Mouse (Mus musculus) intestine, embryonic 15.5 days (tissue): ENCODE results near the gene Chn2. TPM values are rescaled to one million over a fixed set of nuclear protein-coding genes. Genes with fewer than 3 reads are reported as not detected.

Experiments
- ATAC-seq: fragments of 200-750 bp; cut with Nextera tagmentation; 2 replicates; pipeline ENCODE4 v1.8.0; 2017; ENCODE audit warnings: moderate TSS enrichment, moderate library complexity
- H3K27ac ChIP-seq: fragments of 300-500 bp; sonication (generic); 2 replicates; pipeline ENCODE4 v1.5.1; 2015; ENCODE audit warnings: mild to moderate bottlenecking, inconsistent platforms
- H3K27me3 ChIP-seq: fragments of 300-500 bp; sonication (generic); replicated peaks from 2 replicates; pipeline ENCODE4 v1.6.1; 2015; ENCODE audit warnings: inconsistent platforms
- H3K36me3 ChIP-seq: fragments of 300-500 bp; sonication (generic); 2 replicates; pipeline ENCODE4 v1.6.1; 2015; ENCODE audit warnings: inconsistent platforms
- H3K4me1 ChIP-seq: fragments of 300-500 bp; sonication (generic); replicated peaks from 2 replicates; pipeline ENCODE4 v1.6.1; 2015; ENCODE audit warnings: inconsistent platforms
- H3K4me2 ChIP-seq: fragments of 300-500 bp; sonication (generic); replicated peaks from 2 replicates; pipeline ENCODE4 v1.6.1; 2015; ENCODE audit warnings: mild to moderate bottlenecking, inconsistent platforms
- H3K4me3 ChIP-seq: fragments of 300-500 bp; sonication (generic); replicated peaks from 2 replicates; pipeline ENCODE4 v1.5.1; 2015; ENCODE audit warnings: inconsistent platforms
- H3K9ac ChIP-seq: fragments of 300-500 bp; sonication (generic); 2 replicates; pipeline ENCODE4 v1.6.1; 2015; ENCODE audit warnings: inconsistent platforms
- H3K9me3 ChIP-seq: fragments of 300-500 bp; sonication (generic); 2 replicates; pipeline ENCODE4 v1.6.1; 2016; ENCODE audit warnings: inconsistent platforms
- WGBS: fragments of 180-500 bp; shearing (Covaris S2); methylation state at CpG from one replicate; pipeline ENCODE4 v1.1.7; 2015; 5-methylcytosine and 5-hydroxymethylcytosine counted together
- polyA plus RNA-seq: library from polyadenylated mRNA; unstranded; fragments of >200 nt; fragmentation: Nextera tagmentation; extraction: Ambion mirVana; gene quantifications from 2 replicates; pipeline ENCODE4 v1.2.1, GENCODE M21; 2015

Gene Chn2
- polyA plus RNA-seq, 1 experiment from 2014 or later, result 20.8 TPM

GRCm38 (mm10) chr6:54248354-54249252 lies 209.2 kb downstream of the Chn2 start:
- WGBS, result 61% methylated on average over 8 of the region's 8 CpGs
- no peak for ATAC-seq
- Histone ChIP-seq H3K9me3 (no peaks in the 10 kb centered on the region), H3K27ac (no peak overlapping the region), H3K4me1 (0 out of 2 replicates have a peak, but pooled peaks cover 3% of the 10 kb centered on the region), H3K27me3 (no peaks in the 10 kb centered on the region), H3K4me3 (no peak overlapping the region), H3K4me2 (no peak overlapping the region), H3K36me3 (no peaks in the 10 kb centered on the region), H3K9ac (no peak overlapping the region)

DNA sequence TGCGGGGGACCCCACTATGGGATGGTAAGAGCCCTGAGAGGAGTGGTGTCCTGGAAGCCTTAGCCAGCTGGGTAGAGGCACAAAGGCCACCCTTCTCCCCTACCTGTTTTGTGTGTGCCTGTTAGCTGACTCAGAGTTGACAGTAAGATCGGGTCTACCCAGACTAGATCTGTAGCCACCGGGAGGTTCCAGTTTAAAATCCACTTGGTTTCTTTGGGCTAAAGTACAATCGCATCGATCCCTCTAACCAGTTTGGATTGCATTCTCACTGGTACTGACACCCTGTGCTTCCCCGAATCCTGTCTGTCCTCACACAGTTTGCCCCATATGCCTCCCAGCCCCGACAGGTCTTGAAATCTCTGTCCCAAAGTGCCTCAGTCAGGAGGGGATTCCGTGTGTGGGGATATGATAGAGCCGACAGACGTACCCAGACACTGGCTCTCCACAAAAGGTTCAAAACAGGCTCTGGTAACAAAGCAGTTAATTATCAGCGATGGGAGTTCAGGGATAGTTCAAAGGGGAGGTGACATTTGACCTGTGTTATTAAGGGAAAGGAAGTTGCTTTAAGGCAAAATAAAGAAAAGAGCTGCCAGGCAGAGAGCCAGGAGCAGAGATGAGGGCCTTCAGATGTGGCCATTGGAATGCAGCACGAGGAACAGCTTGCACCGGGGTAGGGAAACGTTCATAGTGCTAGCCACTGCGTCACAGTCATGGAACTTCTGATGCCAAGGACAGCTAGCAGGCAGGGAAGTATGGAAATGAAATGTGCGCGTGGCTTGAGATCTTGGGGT lies 212.2 kb downstream of the Chn2 start:
- no peak overlapping the region for H3K4me3 ChIP-seq
- no peaks in the 10 kb centered on the region for H3K36me3 ChIP-seq
- H3K4me2 ChIP-seq, result no peak overlapping the region
- H3K27ac ChIP-seq, result no peak overlapping the region
- ATAC-seq, result no peak
- no peaks in the 10 kb centered on the region for H3K9me3 ChIP-seq
- no peak overlapping the region for H3K9ac ChIP-seq
- peaks cover 8% of the 10 kb centered on the region; the same call in 1 of the 2 replicates for H3K4me1 ChIP-seq
- H3K27me3 ChIP-seq, result no peaks in the 10 kb centered on the region
- WGBS, result 61% methylated on average over 17 of the region's 17 CpGs

DNA sequence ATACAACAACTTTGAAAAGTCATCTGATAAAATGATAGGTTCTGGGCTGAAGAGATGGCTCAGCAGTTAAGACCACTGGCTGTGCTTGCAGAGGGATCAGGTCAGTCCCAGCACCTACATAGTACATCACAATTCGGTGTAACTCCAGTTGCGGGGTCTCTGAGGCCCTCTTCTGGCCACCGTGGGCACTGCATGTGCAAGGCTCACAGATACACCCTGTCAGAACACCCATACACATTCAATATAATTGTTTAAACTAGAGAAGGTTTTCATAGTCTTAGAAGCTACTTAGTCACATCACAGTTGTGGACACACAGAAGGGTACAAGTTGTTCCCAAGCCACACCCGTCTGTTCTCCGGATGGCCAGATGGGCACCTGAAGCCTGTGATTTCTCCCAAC lies 213.9 kb downstream of the Chn2 start:
- no peak overlapping the region for H3K4me2 ChIP-seq
- no peak overlapping the region for H3K4me3 ChIP-seq
- H3K27ac ChIP-seq, result no peak overlapping the region
- no peak overlapping the region for H3K9ac ChIP-seq
- 68% methylated on average over 5 of the region's 5 CpGs for WGBS
- no peaks in the 10 kb centered on the region for H3K9me3 ChIP-seq
- no peaks in the 10 kb centered on the region for H3K27me3 ChIP-seq
- 0 out of 2 replicates have a peak, but pooled peaks have one; percentile 24 for ATAC-seq
- H3K36me3 ChIP-seq, result no peaks in the 10 kb centered on the region
- H3K4me1 ChIP-seq, result peaks cover 8% of the 10 kb centered on the region; the same call in 1 of the 2 replicates

- Histone ChIP-seq H3K4me3 (no peak overlapping the region), H3K4me2 (no peak overlapping the region), H3K27ac (no peak overlapping the region), H3K9me3 (no peaks in the 10 kb centered on the region), H3K9ac (no peak overlapping the region), H3K36me3 (no peaks in the 10 kb centered on the region), H3K27me3 (no peaks in the 10 kb centered on the region), H3K4me1 (peaks cover 8% of the 10 kb centered on the region; the same call in 1 of the 2 replicates)
- ATAC-seq, result no peak
- 71% methylated on average over 7 of the region's 7 CpGs for WGBS
Observed at GRCm38 (mm10) chr6:54253881-54254280, 214.5 kb downstream of the Chn2 start.

DNA sequence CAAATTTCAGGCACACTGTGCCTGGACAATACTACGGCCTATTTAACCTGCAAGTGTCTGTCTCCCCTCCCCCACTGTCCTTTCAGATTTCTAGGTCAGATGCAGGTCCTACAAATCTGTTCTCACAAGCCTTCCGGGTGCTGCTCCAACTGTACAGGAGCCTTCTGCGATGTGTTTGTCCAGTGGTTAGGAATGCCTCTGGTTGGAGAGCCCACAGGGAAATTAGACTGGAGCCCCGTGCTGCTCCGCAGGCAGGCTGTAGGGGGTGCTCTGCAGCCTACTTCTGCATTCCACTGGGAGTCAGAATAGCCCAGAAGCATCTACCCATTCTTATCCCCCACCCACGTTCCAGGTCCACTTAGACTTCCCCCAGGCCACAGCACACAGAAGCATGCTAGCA lies 215.4 kb downstream of the Chn2 start:
- no peaks in the 10 kb centered on the region for H3K27me3 ChIP-seq
- no peaks in the 10 kb centered on the region for H3K9me3 ChIP-seq
- H3K27ac ChIP-seq, result no peak overlapping the region
- H3K4me3 ChIP-seq, result no peak overlapping the region
- no peaks in the 10 kb centered on the region for H3K36me3 ChIP-seq
- 65% methylated on average over 6 of the region's 6 CpGs for WGBS
- ATAC-seq, result 0 out of 2 replicates have a peak, but pooled peaks have one; percentile 39
- no peak overlapping the region for H3K4me2 ChIP-seq
- no peak overlapping the region for H3K9ac ChIP-seq
- peaks cover 8% of the 10 kb centered on the region; the same call in 1 of the 2 replicates for H3K4me1 ChIP-seq

GRCm38 (mm10) chr6:54255321-54255720 lies 216.0 kb downstream of the Chn2 start:
- H3K4me1 ChIP-seq, result peaks cover 8% of the 10 kb centered on the region; the same call in 1 of the 2 replicates
- H3K36me3 ChIP-seq, result no peaks in the 10 kb centered on the region
- no peak for ATAC-seq
- no peaks in the 10 kb centered on the region for H3K9me3 ChIP-seq
- no peak overlapping the region for H3K27ac ChIP-seq
- H3K27me3 ChIP-seq, result no peaks in the 10 kb centered on the region
- no peak overlapping the region for H3K4me3 ChIP-seq
- WGBS, result 72% methylated on average over 11 of the region's 11 CpGs
- no peak overlapping the region for H3K9ac ChIP-seq
- no peak overlapping the region for H3K4me2 ChIP-seq

DNA sequence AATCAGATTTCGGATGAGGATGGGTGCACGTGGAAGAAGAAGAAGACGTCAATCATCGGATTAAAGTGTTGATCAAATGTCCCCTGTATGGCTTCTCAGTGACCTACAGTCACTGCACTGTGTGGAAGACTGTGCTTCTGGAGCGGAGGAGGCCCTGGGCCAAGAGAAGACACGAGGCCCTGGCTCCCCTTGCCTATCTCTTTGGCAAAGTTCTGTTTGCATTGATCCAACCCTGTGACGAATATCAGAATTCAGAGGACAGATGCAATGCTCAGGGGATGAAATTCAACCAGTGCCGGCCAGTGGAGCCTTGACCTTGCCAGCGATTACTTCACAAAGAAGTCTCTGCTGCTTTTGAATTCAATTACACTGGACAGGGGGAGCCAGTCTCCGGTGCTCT lies 217.0 kb downstream of the Chn2 start:
- ATAC-seq, result no peak
- WGBS, result 78% methylated on average over 10 of the region's 10 CpGs

DNA sequence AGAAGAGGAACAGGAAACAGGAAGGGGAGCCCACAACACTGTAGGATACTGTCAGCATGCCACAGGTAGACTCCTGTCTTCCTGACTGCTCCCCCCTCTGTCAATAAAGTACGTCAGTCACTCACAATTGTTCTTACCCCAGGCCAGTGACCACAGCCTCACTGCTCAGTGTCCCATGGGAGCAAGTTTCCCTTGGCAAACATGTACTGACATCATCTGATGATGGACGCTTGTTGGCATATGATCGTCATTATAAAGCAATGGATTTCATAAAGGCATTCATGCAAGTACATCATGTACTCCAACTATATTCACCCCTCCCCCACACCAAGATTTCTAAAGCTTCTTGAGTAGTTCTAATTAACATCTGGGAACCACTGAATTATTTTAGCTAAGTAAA lies 218.2 kb downstream of the Chn2 start:
- no peak for ATAC-seq
- H3K27me3 ChIP-seq, result no peaks in the 10 kb centered on the region
- H3K4me2 ChIP-seq, result no peak overlapping the region
- no peak overlapping the region for H3K4me3 ChIP-seq
- no peak overlapping the region for H3K27ac ChIP-seq
- no peaks in the 10 kb centered on the region for H3K36me3 ChIP-seq
- H3K4me1 ChIP-seq, result peaks cover 8% of the 10 kb centered on the region; the same call in 1 of the 2 replicates
- H3K9me3 ChIP-seq, result no peaks in the 10 kb centered on the region
- no peak overlapping the region for H3K9ac ChIP-seq
- WGBS, result 87% methylated on average over 3 of the region's 3 CpGs

More for the DNA sequence above, 217.0 kb downstream of the Chn2 start:
- Histone ChIP-seq H3K27ac (no peak overlapping the region), H3K9me3 (no peaks in the 10 kb centered on the region), H3K4me3 (no peak overlapping the region), H3K9ac (no peak overlapping the region), H3K4me2 (no peak overlapping the region), H3K27me3 (no peaks in the 10 kb centered on the region), H3K36me3 (no peaks in the 10 kb centered on the region), H3K4me1 (peaks cover 8% of the 10 kb centered on the region; the same call in 1 of the 2 replicates)

- Histone ChIP-seq H3K9me3 (no peaks in the 10 kb centered on the region), H3K36me3 (no peaks in the 10 kb centered on the region), H3K27ac (no peak overlapping the region), H3K27me3 (no peaks in the 10 kb centered on the region), H3K4me1 (peaks cover 7% of the 10 kb centered on the region; the same call in 1 of the 2 replicates), H3K9ac (no peak overlapping the region), H3K4me2 (no peak overlapping the region), H3K4me3 (no peak overlapping the region)
- WGBS, result 82% methylated on average over 5 of the region's 5 CpGs
- no peak for ATAC-seq
Observed at GRCm38 (mm10) chr6:54258462-54258861, 219.1 kb downstream of the Chn2 start.

DNA sequence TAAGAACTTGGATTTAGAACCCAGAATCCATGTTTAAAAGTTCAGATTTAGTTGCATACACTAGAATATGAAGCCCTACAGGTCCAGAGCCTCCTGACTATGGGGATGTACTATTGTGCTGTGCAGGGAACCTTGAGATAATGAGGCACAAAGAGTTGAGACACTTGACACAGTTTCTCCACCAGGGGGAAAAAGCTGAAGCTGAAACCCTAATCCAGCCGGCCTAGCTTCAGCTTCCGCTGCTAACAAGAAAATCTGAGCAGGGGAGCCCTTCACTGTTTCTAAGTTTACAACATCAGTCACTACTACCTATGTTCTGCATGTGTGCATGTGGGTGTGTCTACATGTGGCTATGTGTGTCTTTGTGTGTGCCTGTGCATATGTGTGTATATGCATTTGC lies 223.4 kb downstream of the Chn2 start:
- no peak for ATAC-seq
- no peaks in the 10 kb centered on the region for H3K4me1 ChIP-seq
- no peaks in the 10 kb centered on the region for H3K27me3 ChIP-seq
- no peak overlapping the region for H3K4me3 ChIP-seq
- H3K36me3 ChIP-seq, result no peaks in the 10 kb centered on the region
- no peaks in the 10 kb centered on the region for H3K9me3 ChIP-seq
- 80% methylated on average over 2 of the region's 2 CpGs for whole genome bisulfite sequencing
- H3K4me2 ChIP-seq, result no peak overlapping the region
- H3K9ac ChIP-seq, result no peak overlapping the region
- H3K27ac ChIP-seq, result no peak overlapping the region

- Histone ChIP-seq H3K36me3 (no peaks in the 10 kb centered on the region), H3K9me3 (no peaks in the 10 kb centered on the region), H3K27me3 (no peaks in the 10 kb centered on the region), H3K4me2 (no peak overlapping the region), H3K9ac (no peak overlapping the region), H3K4me3 (no peak overlapping the region), H3K4me1 (no peaks in the 10 kb centered on the region), H3K27ac (no peak overlapping the region)
- no peak for ATAC-seq
- WGBS, result 84% methylated on average over 2 of the region's 2 CpGs
Observed at GRCm38 (mm10) chr6:54263890-54264289, 224.5 kb downstream of the Chn2 start.

DNA sequence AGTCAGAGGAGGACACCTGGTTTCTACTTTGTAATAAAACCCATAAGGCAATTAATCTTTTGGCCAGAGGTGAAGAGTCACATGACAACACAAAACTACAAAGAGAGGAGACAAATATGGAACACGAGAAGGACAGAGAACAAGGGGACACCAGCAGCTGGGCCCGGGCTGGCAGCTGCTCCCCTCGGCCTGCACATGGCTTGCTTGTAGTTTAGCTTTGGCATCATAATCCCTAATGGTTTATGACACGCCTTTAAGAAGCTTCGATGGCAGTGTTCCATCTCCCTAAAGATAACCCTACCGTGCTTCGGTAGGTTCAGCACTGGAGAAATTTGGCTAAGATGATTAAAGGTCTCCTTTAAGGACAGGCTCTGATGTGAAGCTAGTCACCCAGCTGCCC lies 225.2 kb downstream of the Chn2 start:
- no peak overlapping the region for H3K9ac ChIP-seq
- no peak overlapping the region for H3K27ac ChIP-seq
- no peaks in the 10 kb centered on the region for H3K27me3 ChIP-seq
- WGBS, result 75% methylated on average over 7 of the region's 7 CpGs
- no peak overlapping the region for H3K4me2 ChIP-seq
- no peaks in the 10 kb centered on the region for H3K9me3 ChIP-seq
- no peaks in the 10 kb centered on the region for H3K4me1 ChIP-seq
- no peak overlapping the region for H3K4me3 ChIP-seq
- no peaks in the 10 kb centered on the region for H3K36me3 ChIP-seq
- ATAC-seq, result no peak
